Mouse (Mus musculus) induced T-regulatory cell, adult 2 months (primary cell): ENCODE results near the gene Atp2a1.
A peak's percentile ranks its signal among the peaks of the same experiment; 100 is the strongest.

Experiments
- DNase-seq: peaks from one replicate; pipeline ENCODE4 v3.0.0-alpha.2; 2012; ENCODE audit warnings: low read depth

Gene Atp2a1

DNA sequence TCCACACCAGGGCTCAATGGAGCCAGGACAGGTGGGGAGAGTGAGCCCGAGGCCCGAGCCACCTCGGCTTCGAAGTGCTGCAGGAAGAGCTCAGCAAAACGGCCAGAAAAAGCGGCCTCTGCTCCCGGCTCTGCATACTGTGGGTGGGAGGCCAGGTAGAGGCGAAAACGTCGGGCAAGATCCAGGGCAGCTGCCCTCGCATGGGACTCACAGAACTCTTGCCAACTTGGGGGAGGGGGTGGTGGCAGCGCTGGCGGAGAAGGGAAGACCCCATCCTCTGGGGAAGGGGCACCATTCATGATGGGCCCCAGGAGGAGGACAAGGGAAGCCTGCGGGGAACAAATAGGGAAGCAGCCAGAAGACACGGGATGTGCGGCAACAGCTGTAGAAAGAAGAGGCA, 9.8 kb upstream of the Atp2a1 start:
- no peak for DNase-seq

DNA sequence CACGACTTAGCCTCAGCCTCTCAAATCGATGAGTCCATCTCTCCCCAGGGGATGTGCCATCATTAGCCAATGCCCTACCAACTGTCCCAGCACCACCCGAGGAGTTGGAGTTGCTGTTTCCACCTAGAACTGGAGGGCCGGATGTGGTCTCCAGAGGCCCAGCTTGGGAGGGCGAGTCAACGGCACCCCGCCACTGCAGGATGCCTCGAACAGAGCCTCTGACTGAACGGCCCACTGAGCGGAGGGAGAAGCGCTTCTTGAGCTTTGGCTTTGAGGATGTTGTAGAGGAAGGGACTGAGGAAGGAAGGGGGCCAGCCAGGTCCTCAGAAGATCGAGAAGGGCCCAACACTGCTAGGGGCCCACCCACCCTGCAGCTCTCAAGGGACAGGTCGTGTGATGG, 9.4 kb upstream of the Atp2a1 start:
- DNase-seq = peak; percentile 89

- DNase-seq = peak; percentile 66
Measured at GRCm38 (mm10) chr7:126471853-126472252, 8.9 kb upstream of the Atp2a1 start.

GRCm38 (mm10) chr7:126471361-126471760, 8.5 kb upstream of the Atp2a1 start:
- DNase-seq = peak; percentile 64

GRCm38 (mm10) chr7:126470077-126470476, 7.2 kb upstream of the Atp2a1 start:
- DNase-seq = peak; percentile 93

DNA sequence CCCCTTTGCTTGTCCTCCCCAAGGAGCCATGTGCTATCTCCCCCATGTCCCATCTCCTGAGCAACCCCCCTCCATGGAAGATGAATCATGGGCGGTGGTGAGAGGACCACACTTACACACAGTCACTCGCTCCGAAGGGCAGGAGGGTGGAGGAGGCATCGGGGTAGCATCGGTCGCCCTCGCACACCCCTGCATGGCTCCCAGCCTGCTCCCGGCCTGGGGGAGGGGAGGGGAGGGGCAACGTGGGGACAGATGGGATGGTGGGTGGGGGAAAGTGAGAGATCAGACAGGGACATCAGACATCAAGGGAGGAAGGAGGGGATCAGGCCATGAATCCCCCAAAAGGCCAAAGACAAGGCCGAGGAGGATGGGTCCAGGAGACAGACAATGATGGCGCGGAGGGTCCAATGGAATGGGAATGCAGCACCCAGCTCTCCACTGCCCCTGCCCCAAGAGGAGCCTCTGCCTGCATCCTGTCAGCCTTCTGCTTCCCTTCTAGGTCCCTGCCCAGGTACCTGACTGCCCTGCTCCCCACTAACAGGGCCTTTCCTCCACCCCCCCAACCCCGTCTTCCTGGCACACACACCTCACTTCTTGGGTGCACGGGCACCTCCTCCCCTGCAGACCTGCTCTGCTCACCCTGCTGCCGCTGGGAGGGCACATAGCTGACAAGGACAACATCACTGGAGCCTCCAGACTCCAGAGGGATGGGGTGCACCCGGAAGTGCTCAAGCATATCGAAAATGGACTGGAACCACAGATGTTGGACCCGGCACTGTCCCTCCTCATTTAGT, 5.1 kb upstream of the Atp2a1 start:
- no peak for DNase-seq

GRCm38 (mm10) chr7:126467271-126467670, 4.4 kb upstream of the Atp2a1 start:
- DNase-seq = peak; percentile 82

DNA sequence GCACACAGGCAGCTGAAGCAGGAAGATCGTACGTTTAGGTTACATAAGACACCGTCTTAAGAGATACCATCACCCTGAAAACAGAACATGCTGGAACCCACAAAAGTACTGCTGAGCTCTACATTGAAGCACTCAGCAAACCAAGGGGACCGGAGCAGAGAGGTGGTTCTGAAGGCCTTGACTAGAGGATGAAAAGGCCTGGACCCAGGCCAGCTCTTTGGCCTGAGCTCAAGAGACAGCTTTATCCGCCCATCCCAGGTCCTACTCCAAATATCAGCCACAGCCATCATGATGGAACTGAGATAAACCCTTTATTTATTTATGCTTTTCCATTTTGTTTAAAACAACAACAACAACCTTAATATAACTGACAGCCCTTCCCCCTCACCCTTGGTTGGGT, 3.8 kb upstream of the Atp2a1 start:
- no peak for DNase-seq

DNA sequence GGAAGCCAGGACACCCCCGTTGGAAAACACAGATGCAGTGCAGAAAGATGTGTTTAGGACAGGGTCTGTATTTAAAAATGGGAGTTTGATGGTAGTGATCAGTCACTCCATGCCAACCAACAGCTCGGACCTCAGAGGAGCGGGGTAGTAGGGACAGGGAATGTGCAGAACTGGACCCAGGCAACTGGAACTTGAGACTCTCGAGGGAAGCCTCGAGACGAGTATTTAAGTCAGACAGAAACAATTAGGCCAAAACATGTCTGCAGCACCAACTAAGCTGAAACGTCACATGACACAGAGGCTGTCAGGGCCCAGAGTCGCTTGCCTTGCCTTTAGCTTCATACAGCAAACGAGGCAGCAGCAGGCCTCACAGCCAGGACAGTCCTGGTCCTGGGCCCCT, 3.2 kb upstream of the Atp2a1 start:
- DNase-seq = no peak

GRCm38 (mm10) chr7:126465246-126466030, 2.5 kb upstream of the Atp2a1 start:
- DNase-seq = no peak

DNA sequence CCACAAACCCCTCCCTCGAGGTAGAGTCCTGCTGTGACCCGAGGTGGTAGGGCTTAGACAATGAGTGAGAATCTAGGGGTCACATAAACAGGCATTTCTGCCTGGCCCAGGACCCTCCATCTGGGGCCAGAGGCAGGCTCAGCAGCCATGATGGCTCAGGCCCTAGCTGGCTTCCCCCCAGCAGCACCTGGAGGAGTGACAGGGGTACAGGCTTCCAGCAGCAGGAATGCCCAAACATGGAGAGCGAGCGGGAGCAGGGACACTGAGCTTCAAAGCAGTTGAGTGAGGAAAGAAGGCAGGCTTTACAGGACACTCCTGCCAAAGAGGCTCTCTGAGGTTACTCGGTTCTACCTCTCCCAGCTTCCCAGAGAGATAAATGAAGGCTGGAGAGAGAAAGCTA, 1.9 kb upstream of the Atp2a1 start:
- no peak for DNase-seq

DNA sequence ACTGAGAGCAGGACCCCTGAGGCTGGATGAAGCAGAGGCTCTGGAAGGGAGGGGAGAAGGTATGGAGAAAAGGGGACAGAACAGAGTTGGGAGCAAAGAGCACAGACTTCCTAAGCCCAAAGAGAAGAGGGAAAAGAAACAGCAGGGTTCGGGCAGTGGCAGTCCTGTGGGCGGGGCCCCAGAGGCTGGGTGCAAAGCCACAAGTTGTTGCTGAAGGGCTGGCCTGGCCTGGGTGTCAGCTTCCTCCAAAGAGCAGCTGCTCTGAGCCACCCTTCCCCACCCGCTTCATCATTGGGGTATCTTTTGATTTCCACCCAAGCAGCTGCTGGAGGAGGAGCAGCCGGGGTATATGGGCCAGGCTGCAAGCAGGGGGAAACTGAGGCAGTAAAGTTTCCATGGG, 1.2 kb upstream of the Atp2a1 start:
- DNase-seq = peak; percentile 56

- DNase-seq = no peak
Measured at GRCm38 (mm10) chr7:126463547-126463946, 639 bp upstream of the Atp2a1 start.

DNA sequence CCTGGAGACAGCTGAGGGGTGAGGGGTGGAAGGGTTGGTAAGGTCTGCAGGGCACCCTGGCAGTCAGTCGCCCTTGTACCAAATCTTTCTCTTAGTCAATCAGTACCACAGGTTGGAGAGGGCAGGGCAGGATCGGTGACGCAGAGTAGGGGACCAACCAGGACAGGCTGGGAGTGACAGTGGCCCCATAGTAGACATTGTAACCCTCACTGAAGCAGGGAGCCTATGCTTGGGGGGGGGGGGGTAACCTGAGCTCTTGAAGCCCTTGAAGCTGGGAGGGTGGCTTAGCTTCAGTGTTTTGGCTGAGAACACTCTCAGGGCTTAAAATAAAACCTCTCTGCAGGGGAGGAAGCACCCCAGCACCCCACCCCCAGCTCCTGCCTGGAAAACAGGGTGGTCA, 1.3 kb downstream of the Atp2a1 start:
- no peak for DNase-seq

DNA sequence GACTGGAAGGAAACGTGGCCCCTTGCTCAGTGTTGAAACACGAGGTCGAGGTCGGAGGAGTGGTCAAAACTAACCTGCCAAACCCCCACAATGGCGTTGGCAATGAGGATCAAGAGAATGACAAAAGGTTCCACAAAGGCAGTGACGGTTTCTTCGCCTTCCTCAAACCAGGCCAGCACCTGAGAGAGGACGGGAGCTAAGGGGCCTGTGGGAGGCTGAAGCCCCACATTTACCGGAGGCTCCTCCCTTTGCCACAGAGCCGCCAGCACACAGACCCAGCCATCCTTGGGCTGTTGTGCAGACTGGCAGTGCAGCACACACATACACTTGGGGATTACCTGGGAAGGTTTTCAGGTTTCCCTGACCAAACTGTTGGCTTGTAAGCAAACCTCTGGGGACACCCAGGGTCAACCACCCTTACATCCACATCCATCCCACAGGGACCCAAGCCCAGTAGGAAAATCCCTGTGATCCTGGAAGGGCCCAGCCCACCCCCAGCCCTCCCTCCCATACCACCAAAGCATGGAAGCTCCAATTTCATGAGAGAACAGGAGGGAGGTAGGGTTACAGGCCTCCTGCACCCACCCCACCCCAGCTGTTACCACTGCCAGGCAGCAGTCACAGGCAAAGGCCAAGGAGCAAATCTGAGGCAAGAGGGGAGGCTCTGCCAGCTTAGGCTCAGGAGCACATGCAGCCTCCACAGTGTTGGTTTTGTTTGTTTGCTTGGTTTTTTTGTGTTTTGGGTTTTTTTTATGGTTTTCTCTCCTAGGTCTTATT, 2.1 kb downstream of the Atp2a1 start:
- DNase-seq = no peak

GRCm38 (mm10) chr7:126458844-126459618, 3.9 kb downstream of the Atp2a1 start:
- DNase-seq = no peak

GRCm38 (mm10) chr7:126458225-126458624, 4.7 kb downstream of the Atp2a1 start:
- no peak for DNase-seq

DNA sequence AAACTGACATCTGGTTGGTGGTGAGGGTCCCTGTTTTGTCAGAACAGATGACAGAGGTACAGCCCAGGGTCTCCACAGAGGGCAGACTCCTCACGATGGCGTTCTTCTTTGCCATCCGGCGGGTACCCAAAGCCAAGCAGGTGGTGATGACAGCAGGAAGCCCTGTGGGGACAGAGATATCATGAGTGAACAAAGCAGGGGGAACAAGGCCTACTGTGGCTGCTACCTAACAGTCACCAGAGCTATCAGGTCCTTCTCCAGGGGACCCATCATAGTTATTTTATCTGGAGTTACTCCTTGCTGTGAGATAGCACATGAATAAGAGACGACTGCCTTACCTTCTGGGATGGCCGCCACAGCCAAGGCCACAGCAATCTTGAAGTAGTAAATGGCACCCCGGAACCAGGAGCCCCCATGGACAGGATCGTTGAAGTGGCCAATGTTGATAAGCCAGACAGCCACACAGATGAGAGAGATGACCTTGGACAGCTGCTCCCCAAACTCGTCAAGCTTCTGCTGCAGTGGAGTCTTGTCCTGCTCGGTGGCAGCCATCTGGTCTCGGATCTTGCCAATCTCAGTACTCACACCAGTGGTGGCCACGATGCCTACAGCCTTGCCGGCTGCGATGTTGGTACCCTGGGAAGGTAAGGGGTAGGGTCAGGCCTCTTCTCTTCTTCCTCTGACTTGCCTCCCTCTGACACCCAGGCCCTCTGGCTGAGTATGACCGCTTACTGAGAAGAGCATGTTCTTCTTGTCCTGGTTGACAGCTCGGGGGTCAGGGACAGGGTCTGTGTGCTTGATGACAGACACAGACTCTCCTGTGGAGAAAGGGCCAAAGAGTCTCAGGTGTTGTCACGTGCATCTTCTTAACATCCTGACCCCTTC, 6.3 kb downstream of the Atp2a1 start:
- DNase-seq = no peak

- DNase-seq = no peak
Measured at GRCm38 (mm10) chr7:126455242-126455641, 7.7 kb downstream of the Atp2a1 start.

DNA sequence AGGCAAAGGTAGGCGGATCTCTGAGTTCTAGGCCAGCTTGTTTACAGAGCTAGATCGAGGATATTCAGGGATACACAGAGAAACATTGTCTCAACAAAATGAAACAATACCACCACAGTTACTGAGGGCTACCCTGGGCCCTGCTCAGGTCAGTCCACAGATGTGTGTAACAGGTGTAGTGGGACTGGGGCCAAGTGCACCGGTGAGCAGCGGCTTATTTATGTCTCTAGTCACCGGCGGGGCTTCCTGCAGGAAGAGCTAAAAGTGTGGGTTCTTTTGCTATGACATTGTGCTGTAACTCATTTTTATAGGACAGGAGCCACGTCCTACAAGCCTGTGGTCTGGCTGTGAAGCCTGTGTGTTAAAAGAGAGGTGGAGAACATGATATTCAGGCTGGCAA, 9.0 kb downstream of the Atp2a1 start:
- no peak for DNase-seq

GRCm38 (mm10) chr7:126452244-126452643, 10.7 kb downstream of the Atp2a1 start:
- DNase-seq = no peak
